Mouse (Mus musculus) naive thymus-derived CD4-positive, alpha-beta T cell, adult 2 months (primary cell): ENCODE data around the gene Tspan1.
A peak's percentile ranks its signal among the peaks of the same experiment; 100 is the strongest.

Experiments
- DNase-seq: peaks from one replicate; pipeline ENCODE4 v3.0.0-alpha.2; 2011; ENCODE audit warnings: low read depth

Gene Tspan1

DNA sequence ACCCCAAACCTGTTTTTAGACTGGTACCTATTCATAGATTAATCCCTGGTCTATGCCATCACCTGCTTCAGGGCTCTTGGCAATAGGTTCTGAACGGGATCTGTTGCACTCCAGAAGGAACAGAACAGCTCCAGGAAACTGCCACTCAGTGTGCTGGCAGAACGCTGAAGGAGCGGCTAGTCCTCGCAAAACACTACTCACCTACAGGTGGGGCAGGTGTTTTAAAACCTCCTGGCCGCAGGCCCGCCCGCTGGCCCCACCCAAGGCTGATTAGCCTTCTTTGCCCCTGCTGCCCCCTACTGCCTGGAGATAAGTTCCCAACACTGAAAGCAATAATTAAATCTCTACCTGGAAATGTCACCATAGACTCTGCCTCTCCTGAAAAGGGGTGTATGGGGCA, at the start of gene Tspan1:
TSS of gene Tspan1 (minus strand) at position 198 of the 400 bp plus-strand sequence.
- DNase-seq = no peak

- no peak for DNase-seq
Measured at GRCm38 (mm10) chr4:116217046-116217445, 49.6 kb upstream of the Tspan1 start.

GRCm38 (mm10) chr4:116215895-116216605, 48.6 kb upstream of the Tspan1 start:
- DNase-seq = no peak

GRCm38 (mm10) chr4:116208891-116209290, 41.5 kb upstream of the Tspan1 start:
- DNase-seq = no peak

GRCm38 (mm10) chr4:116206531-116206930, 39.1 kb upstream of the Tspan1 start:
- no peak for DNase-seq

DNA sequence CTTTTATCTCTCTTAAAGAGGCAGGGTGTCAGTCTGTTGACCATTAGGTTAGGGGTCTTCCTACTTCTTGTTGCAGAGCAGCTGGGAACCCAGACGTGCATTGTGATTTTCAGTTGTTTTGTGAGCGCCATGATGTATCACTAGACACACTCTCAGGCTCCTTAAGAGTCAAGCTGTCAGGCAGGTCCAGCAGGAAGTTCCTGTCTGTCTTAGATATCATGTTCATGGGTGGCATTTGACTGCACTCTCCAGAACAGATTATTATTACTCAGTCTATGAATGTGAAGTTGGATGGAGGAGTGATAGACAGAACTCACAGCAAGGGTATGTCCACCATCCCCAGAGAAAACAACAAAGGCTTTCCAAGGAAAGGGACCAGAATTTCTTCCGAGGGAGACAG, 37.0 kb upstream of the Tspan1 start:
- no peak for DNase-seq

GRCm38 (mm10) chr4:116198422-116198821, 31.0 kb upstream of the Tspan1 start:
- DNase-seq = no peak

DNA sequence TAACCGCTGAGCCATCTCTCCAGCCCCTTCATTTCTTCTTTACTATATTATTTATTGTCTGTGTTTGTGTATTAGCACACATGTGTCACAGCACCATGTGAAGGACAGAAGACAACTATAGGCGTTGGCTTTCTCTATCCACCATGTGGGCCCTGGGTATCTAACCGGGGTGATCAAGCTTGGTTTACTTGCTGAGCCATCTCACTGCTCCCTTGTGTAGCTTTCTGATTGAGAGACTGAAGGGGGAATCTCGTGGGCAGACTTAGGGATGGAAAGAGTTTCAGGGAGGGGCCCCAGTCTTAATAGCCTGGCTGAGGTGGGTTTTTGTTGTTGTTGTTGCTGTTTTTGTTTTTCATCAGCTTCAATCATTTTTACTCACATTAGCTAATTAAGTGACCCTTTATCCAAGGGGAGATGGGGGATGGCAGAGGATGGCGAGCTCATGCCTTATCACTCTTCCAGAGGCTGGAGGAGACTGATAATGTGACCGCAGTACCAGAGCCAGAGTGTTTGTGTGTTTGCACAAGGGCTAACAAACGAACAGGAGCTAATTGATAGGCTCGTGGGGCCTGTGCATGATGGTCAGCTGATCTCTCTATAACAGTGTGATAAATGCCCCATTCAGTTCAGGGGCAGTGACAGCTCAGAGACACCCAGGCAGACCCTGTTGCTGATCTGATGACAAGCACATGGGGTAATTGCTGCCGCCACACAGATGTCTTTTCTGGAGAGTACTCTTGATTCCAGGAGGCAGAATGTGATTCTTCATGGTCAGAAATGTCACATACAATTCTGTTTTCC, 26.4 kb upstream of the Tspan1 start:
- no peak for DNase-seq

- no peak for DNase-seq
Measured at GRCm38 (mm10) chr4:116192286-116192835, 25.0 kb upstream of the Tspan1 start.

GRCm38 (mm10) chr4:116185083-116185482, 17.7 kb upstream of the Tspan1 start:
- no peak for DNase-seq

DNA sequence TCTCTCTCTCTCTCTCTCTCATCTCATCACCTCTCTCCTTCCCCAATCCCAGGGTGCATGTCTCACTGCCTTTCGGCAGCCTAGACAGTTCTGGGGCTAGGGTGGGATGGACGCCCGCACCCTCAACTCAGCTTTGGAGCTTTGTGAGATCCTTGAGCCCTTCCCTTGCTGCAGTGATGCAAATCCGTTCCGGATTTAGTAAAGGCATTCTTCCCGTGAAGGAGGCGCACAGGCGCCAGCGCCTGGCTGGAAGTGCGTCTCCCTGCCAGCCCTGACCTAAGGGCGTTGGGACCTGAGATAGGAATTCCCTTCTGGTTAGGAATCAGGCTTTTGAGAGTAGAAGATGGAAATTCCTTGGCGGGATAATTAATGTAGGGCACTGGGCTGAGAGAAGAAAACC, 15.3 kb upstream of the Tspan1 start:
- DNase-seq = no peak

- no peak for DNase-seq
Measured at GRCm38 (mm10) chr4:116182079-116182478, 14.7 kb upstream of the Tspan1 start.

- no peak for DNase-seq
Measured at GRCm38 (mm10) chr4:116177140-116177539, 9.7 kb upstream of the Tspan1 start.

GRCm38 (mm10) chr4:116176543-116176988, 9.2 kb upstream of the Tspan1 start:
- DNase-seq = no peak

DNA sequence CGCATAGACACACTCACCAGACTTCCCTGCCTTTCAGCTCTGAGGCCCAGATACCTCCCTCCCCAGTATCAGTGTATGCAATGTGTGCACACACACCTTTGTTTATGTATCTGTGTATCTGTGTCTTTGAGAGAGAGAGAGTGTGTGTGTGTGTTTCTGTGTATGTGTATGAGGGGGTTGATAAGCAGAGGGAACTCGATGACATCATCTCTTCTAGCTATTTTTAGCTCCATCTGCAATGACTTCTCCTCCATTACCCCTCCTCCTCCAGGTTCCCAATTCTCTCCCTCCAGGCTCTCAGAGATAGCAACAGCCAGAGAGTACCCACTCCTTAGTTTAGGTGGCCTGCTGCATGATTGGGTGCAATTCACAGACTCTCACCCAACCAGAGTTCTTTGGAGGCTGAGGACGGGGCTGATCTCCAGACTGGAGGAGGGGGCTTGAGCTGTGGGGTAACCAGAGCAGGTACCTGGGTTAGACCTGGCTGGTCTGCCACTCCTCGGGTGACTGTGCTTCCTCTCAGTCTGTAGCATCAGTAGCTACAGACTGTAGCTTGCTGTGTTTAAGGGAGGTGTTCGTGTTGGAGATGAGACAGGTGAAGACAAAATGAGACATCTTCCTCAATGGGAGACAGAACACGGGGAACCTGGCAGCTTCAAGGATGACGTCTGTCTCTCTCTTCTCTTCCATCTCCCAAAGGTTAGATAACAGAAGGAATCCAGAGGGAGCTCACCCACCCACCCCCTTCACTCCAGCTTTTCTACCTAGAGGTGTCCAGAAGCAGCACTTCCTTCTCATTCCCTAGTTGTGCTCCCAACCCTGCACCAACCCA, 8.5 kb upstream of the Tspan1 start:
- DNase-seq = no peak

DNA sequence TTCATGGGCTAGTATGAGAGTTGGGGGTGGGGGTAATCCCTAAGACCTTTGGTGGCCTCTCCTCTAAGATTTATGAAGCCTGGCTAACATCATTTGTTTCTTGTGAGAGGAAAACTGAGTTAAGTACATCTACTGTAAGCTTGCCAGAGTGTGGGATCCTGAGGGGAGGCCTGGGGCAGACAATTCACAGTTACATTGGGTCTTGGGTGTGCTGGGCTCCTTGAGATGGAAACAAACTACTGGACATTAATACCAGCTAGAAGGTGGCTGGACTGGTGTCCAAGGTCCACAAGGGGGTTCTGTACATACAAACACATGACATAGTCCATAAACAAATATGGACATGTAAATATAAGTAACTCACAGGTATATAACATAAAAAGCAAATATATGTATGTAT, 7.7 kb upstream of the Tspan1 start:
- no peak for DNase-seq

- DNase-seq = no peak
Measured at GRCm38 (mm10) chr4:116174466-116175116, 7.2 kb upstream of the Tspan1 start.

DNA sequence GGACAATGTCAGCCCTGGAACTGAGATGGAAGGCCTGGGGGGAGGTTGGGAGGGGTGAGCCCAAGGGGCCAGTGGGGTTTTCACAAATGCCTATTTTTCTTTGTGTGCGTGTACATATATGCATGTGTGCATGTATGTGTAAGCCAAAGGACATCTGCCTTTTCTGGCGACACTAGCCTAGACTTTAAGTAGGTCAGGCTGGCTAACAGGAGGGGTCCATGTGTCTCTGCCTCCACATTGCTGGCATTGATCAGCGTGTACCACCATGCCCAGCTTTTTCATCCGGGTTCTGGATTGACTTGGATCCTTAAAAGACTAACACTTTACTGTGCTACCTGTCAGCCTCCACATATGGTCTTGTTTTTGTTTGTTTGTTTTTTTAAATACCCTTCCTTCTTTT, 6.4 kb upstream of the Tspan1 start:
- DNase-seq = no peak

DNA sequence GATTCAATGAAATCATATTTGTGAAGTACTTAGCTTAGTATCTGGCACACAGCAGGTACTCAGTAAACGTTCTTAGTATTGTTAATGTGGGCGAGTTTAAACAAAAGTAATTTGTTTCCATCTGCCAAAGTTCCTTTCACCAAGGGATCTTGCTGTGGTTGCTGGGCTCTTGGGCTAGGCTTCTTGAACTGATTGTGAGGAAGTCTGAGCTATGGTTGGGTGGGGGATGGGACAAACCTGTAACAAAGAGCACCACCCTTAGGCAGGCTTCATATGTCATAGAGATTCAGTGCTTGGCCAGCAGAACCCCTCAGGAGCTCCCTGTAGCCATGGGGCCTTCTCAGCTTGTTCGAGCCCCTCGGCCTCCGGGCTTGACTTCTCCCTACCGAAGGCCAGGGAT, 5.7 kb upstream of the Tspan1 start, which contains the start of the genes 1700042G07Rik and Gm49337:
TSS of gene 1700042G07Rik (plus strand) at position 301 of the 400 bp plus-strand sequence.
TSS of gene Gm49337 (plus strand) at position 313 of the 400 bp plus-strand sequence.
- no peak for DNase-seq

- no peak for DNase-seq
Measured at GRCm38 (mm10) chr4:116169353-116169672, 1.9 kb upstream of the Tspan1 start.

- peak; percentile 65 for DNase-seq
Measured at GRCm38 (mm10) chr4:116168617-116169352, 1.4 kb upstream of the Tspan1 start.
